Mouse (Mus musculus) olfactory bulb, adult 2 months (tissue): Measurements from ENCODE around the gene Gm20390. TPM values are rescaled to one million over a fixed set of nuclear protein-coding genes. Genes with fewer than 3 reads are reported as not detected.

Experiments used
- H3K27ac ChIP-seq: fragments of 200-500 bp; 2 replicates; pipeline ENCODE4 v1.5.1; 2012; ENCODE audit warnings: low read depth, low read length; ENCODE audit not compliant: insufficient read depth
- H3K4me1 ChIP-seq: fragments of 200-500 bp; 2 replicates; pipeline ENCODE4 v1.6.1; 2012; ENCODE audit warnings: low read length; ENCODE audit not compliant: control insufficient read depth, insufficient read depth
- H3K4me3 ChIP-seq: fragments of 200-500 bp; 2 replicates; pipeline ENCODE4 v1.5.1; 2012; ENCODE audit warnings: mild to moderate bottlenecking, low read depth, low read length, moderate library complexity; ENCODE audit not compliant: insufficient read depth
- CTCF ChIP-seq: fragments of 200-500 bp; IDR thresholded peaks from 2 replicates; pipeline ENCODE4 v1.5.1; 2012; ENCODE audit warnings: low read depth, mild to moderate bottlenecking, low read length, moderate library complexity; ENCODE audit not compliant: insufficient read depth
- POLR2A ChIP-seq: fragments of 200-500 bp; IDR thresholded peaks from 2 replicates; pipeline ENCODE4 v1.6.1; 2012; ENCODE audit warnings: mild to moderate bottlenecking, low read depth, low read length, moderate library complexity; ENCODE audit not compliant: insufficient read depth
- WGBS: fragments of 180-500 bp; shearing (Covaris S2); methylation state at CpG from one replicate; pipeline ENCODE4 v1.1.7; 2018; 5-methylcytosine and 5-hydroxymethylcytosine counted together
- polyA plus RNA-seq: library from polyadenylated mRNA; stranded (reverse); fragments of >200 nt; gene quantifications from 2 replicates; pipeline ENCODE4 v1.2.4, GENCODE M21; 2012; ENCODE audit warnings: low replicate concordance; ENCODE audit not compliant: missing spikeins, insufficient read depth, insufficient read length

The Gm20390 gene
- polyA plus RNA-seq, 1 experiment = not detected

GRCm38 (mm10) chr11:93994531-93994930 is 26.4 kb upstream of the Gm20390 start:
- 29% methylated on average over 5 of the region's 5 CpGs for WGBS
- TF ChIP-seq POLR2A (no peak), CTCF (no peak)
- H3K27ac ChIP-seq = peak overlapping the region; percentile 100
- peak overlapping the region; percentile 66; the same call in 1 of the 2 replicates for H3K4me3 ChIP-seq
- 0 out of 2 replicates have a peak, but pooled peaks cover 2% of the 10 kb centered on the region for H3K4me1 ChIP-seq

- WGBS = 62% methylated on average over 12 of the region's 12 CpGs
- TF ChIP-seq CTCF = no peak
- no peak for TF ChIP-seq POLR2A
- Histone ChIP-seq H3K4me1 (peaks cover 3% of the 10 kb centered on the region; the same call in 1 of the 2 replicates), H3K4me3 (no peak overlapping the region), H3K27ac (0 out of 2 replicates have a peak overlapping the region, but pooled peaks have one; percentile 22)
These were observed 20.4 kb upstream of the Gm20390 start for GRCm38 (mm10) chr11:93988328-93989062.

- 56% methylated on average over 8 of the region's 8 CpGs for WGBS
- Histone ChIP-seq H3K4me3 (no peak overlapping the region), H3K4me1 (peaks cover 3% of the 10 kb centered on the region; the same call in 1 of the 2 replicates), H3K27ac (0 out of 2 replicates have a peak overlapping the region, but pooled peaks have one; percentile 22)
- TF ChIP-seq POLR2A (no peak), CTCF (no peak)
These were observed 19.7 kb upstream of the Gm20390 start for GRCm38 (mm10) chr11:93987625-93988327.

- TF ChIP-seq CTCF (no peak), POLR2A (no peak)
- H3K4me3 ChIP-seq = no peak overlapping the region
- WGBS = 82% methylated on average over 4 of the region's 4 CpGs
- H3K27ac ChIP-seq = no peak overlapping the region
- H3K4me1 ChIP-seq = peaks cover 3% of the 10 kb centered on the region; the same call in 1 of the 2 replicates
These were observed 18.9 kb upstream of the Gm20390 start for GRCm38 (mm10) chr11:93987026-93987425.

- H3K4me1 ChIP-seq = peaks cover 3% of the 10 kb centered on the region; the same call in 1 of the 2 replicates
- TF ChIP-seq POLR2A (no peak), CTCF (no peak)
- H3K27ac ChIP-seq = no peak overlapping the region
- H3K4me3 ChIP-seq = no peak overlapping the region
These were observed 18.2 kb upstream of the Gm20390 start for GRCm38 (mm10) chr11:93986298-93986697.

- H3K4me1 ChIP-seq = peaks cover 3% of the 10 kb centered on the region; the same call in 1 of the 2 replicates
- TF ChIP-seq POLR2A = no peak
- no peak for TF ChIP-seq CTCF
- H3K4me3 ChIP-seq = no peak overlapping the region
- 87% methylated on average over 5 of the region's 5 CpGs for WGBS
- H3K27ac ChIP-seq = no peak overlapping the region
These were observed 17.2 kb upstream of the Gm20390 start for GRCm38 (mm10) chr11:93985265-93985664.

GRCm38 (mm10) chr11:93984619-93985018 is 16.5 kb upstream of the Gm20390 start:
- no peak overlapping the region for H3K27ac ChIP-seq
- H3K4me3 ChIP-seq = no peak overlapping the region
- 94% methylated on average over 3 of the region's 3 CpGs for WGBS
- no peak for TF ChIP-seq POLR2A
- no peak for TF ChIP-seq CTCF
- H3K4me1 ChIP-seq = peaks cover 3% of the 10 kb centered on the region; the same call in 1 of the 2 replicates

GRCm38 (mm10) chr11:93979502-93980049 is 11.5 kb upstream of the Gm20390 start:
- 65% methylated on average over 6 of the region's 6 CpGs for WGBS
- Histone ChIP-seq H3K27ac (no peak overlapping the region), H3K4me3 (no peak overlapping the region), H3K4me1 (no peaks in the 10 kb centered on the region)
- TF ChIP-seq CTCF = no peak
- TF ChIP-seq POLR2A = no peak

GRCm38 (mm10) chr11:93972951-93973350 is 4.9 kb upstream of the Gm20390 start:
- WGBS = 88% methylated on average over 5 of the region's 5 CpGs
- H3K4me1 ChIP-seq = 0 out of 2 replicates have a peak, but pooled peaks cover 2% of the 10 kb centered on the region
- no peak overlapping the region for H3K4me3 ChIP-seq
- no peak overlapping the region for H3K27ac ChIP-seq
- TF ChIP-seq POLR2A (no peak), CTCF (no peak)
